Mouse (Mus musculus): ENCODE data around the gene Myo10. TPM values are rescaled to one million over a fixed set of nuclear protein-coding genes. Genes with fewer than 3 reads are reported as not detected.
A peak's percentile ranks its signal among the peaks of the same experiment; 100 is the strongest.

The Myo10 gene
- polyA plus RNA-seq, 1 experiment from 2014 or later, result 32.5 TPM

DNA sequence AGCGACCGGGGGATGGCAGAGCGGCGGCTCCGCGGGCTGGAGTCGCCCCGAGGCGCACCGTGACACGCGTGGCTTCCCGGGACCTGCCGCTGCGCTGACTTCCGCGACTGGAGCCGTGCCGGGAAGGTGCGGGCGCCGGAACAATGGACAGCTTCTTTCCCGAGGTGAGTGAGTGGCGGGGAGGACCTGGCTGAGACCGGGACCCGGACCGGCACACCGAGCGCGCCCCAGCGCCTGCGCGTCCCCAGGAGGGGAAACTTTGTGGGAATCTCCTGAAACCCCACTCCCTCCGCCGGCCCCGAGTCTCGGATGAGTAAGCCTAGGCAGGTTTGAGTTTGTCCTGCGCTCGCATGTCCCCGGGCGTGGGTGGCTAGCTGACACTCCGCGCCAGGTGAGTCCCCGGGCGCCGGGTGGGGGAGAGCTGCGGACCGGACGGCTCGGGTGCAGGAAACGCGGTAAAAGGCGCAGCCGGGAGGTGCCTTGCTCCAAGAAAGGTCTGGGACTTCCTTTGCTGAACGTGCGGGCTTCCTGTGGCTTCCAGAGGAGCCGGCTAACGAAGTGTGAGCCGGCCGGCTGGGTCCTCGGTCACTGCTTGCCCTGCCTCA lies 644 bp downstream of the Myo10 start:
- Histone ChIP-seq H3K27ac (ENCODE audit: low read depth) (peak overlapping the region; percentile 95), H3K4me2 (ENCODE audit: low read length) (peak overlapping the region; percentile 58), H3K36me3 (ENCODE audit: control insufficient read depth, insufficient read depth, low read length) (no peaks in the 10 kb centered on the region), H3K27me3 (replicated peaks; ENCODE audit: control insufficient read depth, insufficient read depth, low read length) (no peaks in the 10 kb centered on the region), H3K4me1 (replicated peaks; ENCODE audit: control insufficient read depth, insufficient read depth, low read length) (peaks cover 35% of the 10 kb centered on the region), H3K9ac (ENCODE audit: low read length) (peak overlapping the region; percentile 90), H3K9me3 (ENCODE audit: control insufficient read depth, low read length) (no peaks in the 10 kb centered on the region), H3K4me3 (ENCODE audit: low read depth, low read length) (peak overlapping the region; percentile 82)
- peak; percentile 86 for DNase-seq (ENCODE audit: low spot score)
- under 1% methylated on average over 61 of the region's 61 CpGs for WGBS
- peak; percentile 0; the same call in 1 of the 2 replicates for ATAC-seq (replicated peaks; ENCODE audit: low FRiP score, low TSS enrichment, low read depth)

DNA sequence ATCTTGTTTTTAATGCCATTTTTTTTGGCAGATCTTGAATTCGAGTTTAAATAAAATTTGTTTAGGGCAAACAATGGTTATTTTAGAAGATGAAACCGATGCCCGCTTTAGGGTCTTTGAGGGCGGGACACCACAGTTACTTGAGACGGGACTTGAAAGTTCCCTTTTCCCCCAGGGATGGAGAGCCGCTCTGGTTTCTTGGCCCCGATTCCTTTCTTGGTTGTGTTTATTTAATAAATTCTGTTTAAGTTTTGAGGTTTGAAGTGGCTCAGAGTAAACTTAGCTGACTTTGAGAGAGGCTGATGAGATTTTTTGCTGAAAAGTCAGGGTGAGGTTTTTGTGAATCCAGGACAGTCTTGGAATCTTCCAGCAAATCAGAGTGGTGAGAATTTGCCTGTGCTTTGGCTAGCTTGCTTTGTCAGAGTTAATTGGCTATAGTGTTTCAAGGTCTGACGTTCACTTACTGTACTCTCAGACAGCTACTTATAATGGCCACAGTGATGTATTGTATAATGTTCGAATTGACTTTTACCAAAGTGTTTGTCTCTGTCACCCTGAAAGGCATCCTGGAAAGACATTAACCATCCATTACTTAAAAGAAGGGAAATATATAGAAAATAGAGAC lies 1.3 kb downstream of the Myo10 start:
- peak overlapping the region; percentile 90 for H3K9ac ChIP-seq (ENCODE audit: low read length)
- WGBS, result 4% methylated on average over 9 of the region's 9 CpGs
- no peak for ATAC-seq (replicated peaks; ENCODE audit: low FRiP score, low TSS enrichment, low read depth)
- H3K27me3 ChIP-seq (replicated peaks; ENCODE audit: control insufficient read depth, insufficient read depth, low read length), result no peaks in the 10 kb centered on the region
- no peak for DNase-seq (ENCODE audit: low spot score)
- peak overlapping the region; percentile 82 for H3K4me3 ChIP-seq (ENCODE audit: low read depth, low read length)
- H3K9me3 ChIP-seq (ENCODE audit: control insufficient read depth, low read length), result no peaks in the 10 kb centered on the region
- H3K36me3 ChIP-seq (ENCODE audit: control insufficient read depth, insufficient read depth, low read length), result no peaks in the 10 kb centered on the region
- H3K4me2 ChIP-seq (ENCODE audit: low read length), result peak overlapping the region; percentile 58
- H3K27ac ChIP-seq (ENCODE audit: low read depth), result peak overlapping the region; percentile 95
- peaks cover 35% of the 10 kb centered on the region for H3K4me1 ChIP-seq (replicated peaks; ENCODE audit: control insufficient read depth, insufficient read depth, low read length)

GRCm38 (mm10) chr15:25624263-25624662 lies 1.9 kb downstream of the Myo10 start:
- H3K4me3 ChIP-seq (ENCODE audit: low read depth, low read length), result peak overlapping the region; percentile 82
- H3K27me3 ChIP-seq (replicated peaks; ENCODE audit: control insufficient read depth, insufficient read depth, low read length), result no peaks in the 10 kb centered on the region

GRCm38 (mm10) chr15:25625471-25625870 lies 3.1 kb downstream of the Myo10 start:
- no peak for DNase-seq (ENCODE audit: low spot score)
- Histone ChIP-seq H3K27ac (ENCODE audit: low read depth) (peak overlapping the region; percentile 30; the same call in 1 of the 2 replicates), H3K27me3 (replicated peaks; ENCODE audit: control insufficient read depth, insufficient read depth, low read length) (no peaks in the 10 kb centered on the region), H3K4me3 (ENCODE audit: low read depth, low read length) (no peak overlapping the region), H3K4me1 (replicated peaks; ENCODE audit: control insufficient read depth, insufficient read depth, low read length) (peaks cover 35% of the 10 kb centered on the region), H3K9me3 (ENCODE audit: control insufficient read depth, low read length) (no peaks in the 10 kb centered on the region), H3K9ac (ENCODE audit: low read length) (no peak overlapping the region), H3K4me2 (ENCODE audit: low read length) (peak overlapping the region; percentile 58; the same call in 1 of the 2 replicates), H3K36me3 (ENCODE audit: control insufficient read depth, insufficient read depth, low read length) (no peaks in the 10 kb centered on the region)
- no peak for ATAC-seq (replicated peaks; ENCODE audit: low FRiP score, low TSS enrichment, low read depth)
- WGBS, result 60% methylated on average over 4 of the region's 4 CpGs

More at GRCm38 (mm10) chr15:25624263-25624662, 1.9 kb downstream of the Myo10 start:
- no peak overlapping the region for H3K27ac ChIP-seq (ENCODE audit: low read depth)
- H3K36me3 ChIP-seq (ENCODE audit: control insufficient read depth, insufficient read depth, low read length), result no peaks in the 10 kb centered on the region
- H3K9ac ChIP-seq (ENCODE audit: low read length), result no peak overlapping the region; the same call in 1 of the 2 replicates
- 49% methylated on average over 3 of the region's 3 CpGs for WGBS
- H3K4me1 ChIP-seq (replicated peaks; ENCODE audit: control insufficient read depth, insufficient read depth, low read length), result peaks cover 35% of the 10 kb centered on the region
- no peak for DNase-seq (ENCODE audit: low spot score)
- H3K9me3 ChIP-seq (ENCODE audit: control insufficient read depth, low read length), result no peaks in the 10 kb centered on the region
- H3K4me2 ChIP-seq (ENCODE audit: low read length), result peak overlapping the region; percentile 58
- ATAC-seq (replicated peaks; ENCODE audit: low FRiP score, low TSS enrichment, low read depth), result no peak

DNA sequence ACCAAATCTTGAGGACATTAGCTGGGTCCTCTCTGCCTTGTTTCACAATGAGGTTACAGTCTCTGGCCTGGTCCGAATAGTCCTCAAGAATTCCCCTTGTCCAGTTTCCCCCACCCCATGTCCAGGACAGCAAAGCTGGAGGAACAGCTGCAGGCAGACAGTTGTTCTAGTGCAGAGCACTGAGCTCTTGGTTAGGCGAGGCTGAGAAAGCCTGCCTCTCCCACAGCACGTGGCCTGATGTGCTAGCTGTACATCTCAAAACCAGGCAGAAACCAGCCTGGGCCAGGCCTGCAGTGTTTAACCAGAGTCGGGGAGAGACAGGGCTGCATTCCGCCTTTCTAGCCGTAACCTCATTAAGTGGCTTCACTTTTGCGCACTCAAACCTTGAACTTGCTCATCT lies 4.7 kb downstream of the Myo10 start:
- 61% methylated on average over 7 of the region's 7 CpGs for WGBS
- no peak for DNase-seq (ENCODE audit: low spot score)

GRCm38 (mm10) chr15:25628251-25628650 lies 5.9 kb downstream of the Myo10 start:
- no peaks in the 10 kb centered on the region for H3K9me3 ChIP-seq (ENCODE audit: control insufficient read depth, low read length)
- H3K36me3 ChIP-seq (ENCODE audit: control insufficient read depth, insufficient read depth, low read length), result no peaks in the 10 kb centered on the region
- ATAC-seq (replicated peaks; ENCODE audit: low FRiP score, low TSS enrichment, low read depth), result no peak
- H3K27me3 ChIP-seq (replicated peaks; ENCODE audit: control insufficient read depth, insufficient read depth, low read length), result no peaks in the 10 kb centered on the region
- H3K4me2 ChIP-seq (ENCODE audit: low read length), result no peak overlapping the region
- no peak for DNase-seq (ENCODE audit: low spot score)
- no peak overlapping the region for H3K4me3 ChIP-seq (ENCODE audit: low read depth, low read length)
- H3K27ac ChIP-seq (ENCODE audit: low read depth), result no peak overlapping the region
- peaks cover 36% of the 10 kb centered on the region for H3K4me1 ChIP-seq (replicated peaks; ENCODE audit: control insufficient read depth, insufficient read depth, low read length)
- H3K9ac ChIP-seq (ENCODE audit: low read length), result no peak overlapping the region
- 95% methylated on average over 2 of the region's 2 CpGs for WGBS

More for the DNA sequence above, 4.7 kb downstream of the Myo10 start:
- ATAC-seq (replicated peaks; ENCODE audit: low FRiP score, low TSS enrichment, low read depth), result no peak
- H3K4me2 ChIP-seq (ENCODE audit: low read length), result no peak overlapping the region
- no peak overlapping the region for H3K4me3 ChIP-seq (ENCODE audit: low read depth, low read length)
- no peak overlapping the region for H3K9ac ChIP-seq (ENCODE audit: low read length)
- no peaks in the 10 kb centered on the region for H3K9me3 ChIP-seq (ENCODE audit: control insufficient read depth, low read length)
- no peak overlapping the region for H3K27ac ChIP-seq (ENCODE audit: low read depth)
- H3K27me3 ChIP-seq (replicated peaks; ENCODE audit: control insufficient read depth, insufficient read depth, low read length), result no peaks in the 10 kb centered on the region
- H3K4me1 ChIP-seq (replicated peaks; ENCODE audit: control insufficient read depth, insufficient read depth, low read length), result peaks cover 36% of the 10 kb centered on the region
- H3K36me3 ChIP-seq (ENCODE audit: control insufficient read depth, insufficient read depth, low read length), result no peaks in the 10 kb centered on the region

GRCm38 (mm10) chr15:25630716-25631115 lies 8.4 kb downstream of the Myo10 start:
- Histone ChIP-seq H3K9me3 (ENCODE audit: control insufficient read depth, low read length) (no peaks in the 10 kb centered on the region), H3K27ac (ENCODE audit: low read depth) (no peak overlapping the region), H3K9ac (ENCODE audit: low read length) (no peak overlapping the region), H3K4me2 (ENCODE audit: low read length) (no peak overlapping the region), H3K27me3 (replicated peaks; ENCODE audit: control insufficient read depth, insufficient read depth, low read length) (no peaks in the 10 kb centered on the region), H3K36me3 (ENCODE audit: control insufficient read depth, insufficient read depth, low read length) (no peaks in the 10 kb centered on the region), H3K4me1 (replicated peaks; ENCODE audit: control insufficient read depth, insufficient read depth, low read length) (peaks cover 22% of the 10 kb centered on the region), H3K4me3 (ENCODE audit: low read depth, low read length) (no peak overlapping the region)
- WGBS, result 54% methylated on average over 9 of the region's 9 CpGs
- DNase-seq (ENCODE audit: low spot score) (no peak), ATAC-seq (replicated peaks; ENCODE audit: low FRiP score, low TSS enrichment, low read depth) (no peak)

GRCm38 (mm10) chr15:25631332-25631731 lies 9.0 kb downstream of the Myo10 start:
- Histone ChIP-seq H3K9me3 (ENCODE audit: control insufficient read depth, low read length) (no peaks in the 10 kb centered on the region), H3K4me1 (replicated peaks; ENCODE audit: control insufficient read depth, insufficient read depth, low read length) (peaks cover 17% of the 10 kb centered on the region), H3K9ac (ENCODE audit: low read length) (no peak overlapping the region), H3K27ac (ENCODE audit: low read depth) (no peak overlapping the region), H3K27me3 (replicated peaks; ENCODE audit: control insufficient read depth, insufficient read depth, low read length) (no peaks in the 10 kb centered on the region), H3K4me2 (ENCODE audit: low read length) (no peak overlapping the region), H3K4me3 (ENCODE audit: low read depth, low read length) (no peak overlapping the region), H3K36me3 (ENCODE audit: control insufficient read depth, insufficient read depth, low read length) (no peaks in the 10 kb centered on the region)
- 70% methylated on average over 6 of the region's 6 CpGs for WGBS
- DNase-seq (ENCODE audit: low spot score) (no peak), ATAC-seq (replicated peaks; ENCODE audit: low FRiP score, low TSS enrichment, low read depth) (no peak)

Measured in intestine, embryonic 14.5 days (tissue).